Mouse (Mus musculus): ENCODE results near the gene Atp11a.
A peak's percentile ranks its signal among the peaks of the same experiment; 100 is the strongest.

Atp11a gene

DNA sequence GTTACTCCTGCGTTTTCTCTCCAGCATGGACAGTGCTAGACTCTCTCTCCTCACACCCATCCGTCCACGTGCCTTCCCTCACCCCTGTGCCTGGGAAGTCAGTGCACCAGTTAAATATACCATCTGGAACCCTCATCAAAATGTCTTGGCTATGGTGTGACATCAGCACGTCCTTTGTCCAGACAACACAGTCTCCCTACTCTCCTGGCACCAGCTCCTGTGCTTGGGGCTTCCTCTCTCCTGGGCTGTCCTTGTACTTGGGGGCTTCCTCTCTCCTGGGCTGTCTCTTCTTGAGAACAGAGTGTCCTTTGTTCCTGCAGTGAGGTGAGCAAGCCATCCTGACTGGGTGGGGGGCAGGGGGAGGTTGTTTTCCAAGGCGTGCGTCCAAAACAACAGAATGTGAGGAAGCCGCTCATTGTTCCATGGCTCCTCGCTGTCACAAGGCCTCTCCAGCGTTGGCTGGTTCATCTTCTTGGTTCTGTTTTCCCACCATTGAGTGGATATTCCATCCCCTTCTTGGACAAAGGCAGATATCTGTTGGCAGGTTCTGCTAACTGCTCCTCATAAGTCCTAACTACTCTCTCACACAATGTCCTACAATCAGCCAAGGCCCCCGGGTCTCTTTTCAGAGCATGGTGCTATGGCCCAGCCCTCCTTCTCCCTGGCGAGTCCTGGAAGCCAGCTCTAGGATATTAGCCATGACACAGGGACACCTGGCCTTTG is 148.9 kb downstream of the Atp11a start:
- DNase-seq (ENCODE audit: low spot score in 2 of 2), result no peak

DNA sequence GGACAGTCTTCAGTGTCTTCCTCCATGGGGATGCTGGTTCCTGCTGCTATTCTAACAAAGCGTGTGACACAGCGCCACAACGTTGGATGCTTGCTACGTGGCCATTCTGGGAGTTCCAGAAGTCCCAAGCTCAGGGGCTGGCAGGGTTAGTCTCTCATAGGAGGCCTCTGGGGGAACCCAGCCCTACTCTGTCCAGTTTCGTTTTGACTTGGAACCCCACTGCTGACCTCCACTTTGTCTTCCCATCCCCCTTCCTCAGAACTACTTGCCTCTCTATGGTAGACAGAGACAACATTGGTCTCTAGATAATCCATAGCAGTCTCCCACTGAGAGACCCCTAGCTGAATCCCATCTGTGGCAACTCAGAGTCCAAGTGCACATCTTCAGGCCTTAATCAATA is 149.8 kb downstream of the Atp11a start:
- no peak for DNase-seq (ENCODE audit: low spot score in 2 of 2)

DNA sequence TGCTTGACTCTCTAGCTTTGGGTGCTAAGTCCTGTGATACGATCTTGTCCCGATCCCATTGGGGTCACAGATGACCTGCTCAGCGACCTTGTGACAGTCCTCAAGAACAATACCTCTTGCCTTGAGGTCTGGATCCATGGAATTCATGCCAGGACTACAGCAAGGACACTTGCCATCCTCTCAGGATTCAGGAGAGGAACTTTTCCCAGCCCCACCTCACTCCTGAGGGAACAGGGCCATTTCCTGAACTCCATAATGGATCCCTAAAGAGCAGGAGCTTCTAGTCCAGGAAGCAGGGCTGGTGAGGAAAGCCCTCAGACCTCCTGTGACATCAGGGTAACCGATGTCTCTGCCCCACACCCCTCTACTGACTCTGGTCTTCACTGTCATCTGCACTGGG is 150.9 kb downstream of the Atp11a start:
- no peak for DNase-seq (ENCODE audit: low spot score in 2 of 2)

DNA sequence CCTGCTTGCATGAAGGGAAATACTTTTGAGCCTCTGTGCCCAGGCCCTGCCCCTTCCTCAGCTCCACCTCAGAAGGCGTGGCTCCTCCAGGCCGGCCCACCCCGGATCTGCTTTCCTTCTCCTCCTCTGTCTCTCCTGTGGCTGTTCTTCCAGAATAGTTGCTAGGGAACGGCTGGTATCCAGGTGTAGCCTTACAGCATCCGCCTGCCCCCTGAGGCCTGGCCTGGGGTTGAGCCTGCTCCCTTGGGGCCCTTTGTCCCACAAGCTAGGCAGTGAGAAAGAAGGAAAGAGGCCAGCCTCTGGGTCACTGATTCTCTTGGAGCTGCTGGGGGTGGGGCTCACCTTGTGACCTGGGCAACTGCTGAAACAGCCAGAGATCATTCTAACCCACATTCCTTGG is 155.2 kb downstream of the Atp11a start:
- DNase-seq (ENCODE audit: low spot score in 2 of 2), result no peak

GRCm38 (mm10) chr8:12915187-12916006 is 158.6 kb downstream of the Atp11a start:
- DNase-seq (ENCODE audit: low spot score in 2 of 2), result peak; percentile 60 to 64

DNA sequence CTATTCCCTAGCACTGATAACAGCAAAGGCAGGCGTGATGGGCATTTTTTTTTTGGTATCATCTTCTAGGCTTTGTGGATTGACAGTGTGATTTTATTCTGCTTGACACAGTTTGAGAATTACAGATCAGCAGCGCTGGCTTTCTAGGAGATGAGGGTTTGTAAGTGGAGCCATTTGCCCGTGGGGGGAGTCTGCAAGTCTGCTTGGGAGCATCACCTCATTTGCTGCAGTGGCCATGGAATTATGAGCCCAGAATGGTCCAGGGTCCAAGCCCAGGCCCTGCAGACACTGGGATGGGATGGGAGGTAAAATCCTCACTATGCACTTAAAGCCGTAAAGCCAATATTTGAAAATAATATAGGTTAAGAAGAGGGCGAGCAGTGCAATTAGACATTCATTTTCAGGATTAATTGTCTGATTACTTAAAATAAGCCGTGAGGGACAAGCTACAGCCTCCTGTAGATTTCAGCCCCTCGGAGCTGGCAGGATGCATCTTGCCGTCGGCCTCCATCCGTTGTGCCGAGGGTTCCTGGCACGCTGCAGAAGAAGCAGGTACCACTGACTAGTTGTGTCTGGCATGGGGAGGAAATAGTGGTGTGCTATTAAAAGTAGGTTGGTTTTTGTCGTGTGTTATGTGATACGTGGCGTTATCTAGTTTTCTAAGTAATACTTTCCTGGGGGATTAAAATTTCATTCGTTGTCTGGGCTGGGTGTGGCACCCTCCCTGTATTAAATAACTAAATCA is 159.5 kb downstream of the Atp11a start:
- DNase-seq (ENCODE audit: low spot score in 2 of 2), result no peak

GRCm38 (mm10) chr8:12917029-12917428 is 160.2 kb downstream of the Atp11a start:
- DNase-seq (ENCODE audit: low spot score in 2 of 2), result no peak

DNA sequence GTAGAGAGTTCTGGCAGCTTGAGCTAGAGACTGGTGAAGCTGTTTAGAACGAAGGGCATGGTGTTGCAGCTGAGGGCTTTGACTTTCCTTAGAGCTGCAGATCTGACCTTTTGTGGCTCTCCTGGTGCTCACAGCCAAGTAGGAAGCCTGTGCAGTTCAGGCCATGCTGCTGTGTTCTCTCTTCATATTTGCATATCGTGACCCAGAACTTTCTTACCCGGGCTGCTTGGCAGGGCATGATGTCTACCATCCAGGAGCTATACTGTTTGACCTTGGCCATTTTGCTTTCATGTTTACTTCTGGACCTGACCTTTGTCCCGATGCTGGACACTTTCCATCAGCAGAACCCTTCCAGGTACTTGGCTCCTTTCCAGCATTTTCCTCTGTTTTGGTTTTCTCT is 161.0 kb downstream of the Atp11a start:
- no peak for DNase-seq (ENCODE audit: low spot score in 2 of 2)

Data from frontal cortex, postnatal 14 days (tissue).